8 mouse cellular contexts compared by ENCODE assay signal in the genomic region with DNA sequence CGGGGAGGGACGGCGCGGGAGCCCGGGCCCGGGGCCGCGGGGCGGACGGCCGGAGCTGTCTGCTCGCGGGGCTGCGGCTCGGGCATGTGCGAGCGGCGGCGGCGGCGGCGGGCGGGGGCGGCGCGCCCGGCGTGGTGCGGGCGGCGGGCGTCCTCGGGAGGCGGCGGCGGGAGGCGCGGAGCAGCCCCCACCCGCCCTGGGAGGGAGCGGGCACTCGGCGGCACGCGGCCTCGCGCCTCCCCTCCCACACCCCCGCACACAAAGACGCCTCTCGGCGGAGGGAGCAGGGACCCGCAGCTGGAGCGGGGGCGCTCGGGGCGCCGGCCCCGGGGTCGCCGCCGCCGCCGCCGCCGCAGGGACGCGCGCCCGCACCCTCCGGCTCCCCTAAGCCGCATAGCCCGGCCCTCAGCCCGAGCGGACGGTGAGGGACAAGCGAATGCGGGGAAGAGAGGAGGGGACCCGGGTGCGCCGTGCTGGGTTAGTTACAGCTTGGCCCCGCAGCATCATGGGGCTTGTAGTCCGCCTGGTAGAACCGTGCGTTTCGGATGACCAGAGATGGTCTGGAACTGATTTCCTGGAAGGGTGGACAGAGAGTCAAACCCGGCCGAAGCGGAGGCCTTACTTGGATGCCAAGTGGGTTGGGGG. TPM values are rescaled to one million over a fixed set of nuclear protein-coding genes. Genes with fewer than 3 reads are reported as not detected.
DNase-seq lines count a peak whose midpoint lies in the region; ATAC-seq and TF ChIP-seq lines count a peak whose summit lies in the region.

Gene Ankrd13b, minus strand, starts transcription at position 88 of the 645 bp plus-strand sequence.

- H3K9ac ChIP-seq in intestine, postnatal 0 days (ENCODE audit: low read depth, low read length), result peak within 1 kb of the TSS; percentile 50
- H3K9ac ChIP-seq in limb, embryonic 14.5 days (ENCODE audit: low read depth, low read length, severe bottlenecking), result peak within 1 kb of the TSS; percentile 86
- peak within 1 kb of the TSS; percentile 99 for H3K9ac ChIP-seq in midbrain, embryonic 15.5 days

- no peak for ATAC-seq in intestine, postnatal 0 days
- ATAC-seq in limb, embryonic 14.5 days (ENCODE audit: low FRiP score, low read depth), result 0 out of 2 replicates have a peak, but pooled peaks have one; percentile 17
- ATAC-seq in midbrain, embryonic 15.5 days (replicated peaks), result peak; percentile 58

- peak in 1 of 2 experiments; percentile 44 for DNase-seq in spleen, adult 2 months (ENCODE audit: low read depth in 1 of 2, low spot score in 2 of 2)
- DNase-seq in spleen, adult 12 weeks (ENCODE audit: low spot score), result no peak
- peak; percentile 83 to 85 for DNase-seq in cerebellum, postnatal 36 days
- DNase-seq in gastrocnemius, postnatal 25 days, result peak; percentile 70
- DNase-seq in limb, embryonic 14.5 days (ENCODE audit: low spot score), result peak; percentile 84
- DNase-seq in testis, postnatal 10 days (ENCODE audit: low spot score), result peak; percentile 82

- H3K36me3 ChIP-seq in spleen, adult 2 months (ENCODE audit: control insufficient read depth, insufficient read depth, low read length), result no peaks in the 10 kb centered on the region
- H3K36me3 ChIP-seq in intestine, postnatal 0 days (ENCODE audit: control insufficient read depth, insufficient read depth), result no peaks in the 10 kb centered on the region
- 0 out of 2 replicates have a peak, but pooled peaks cover 3% of the 10 kb centered on the region for H3K36me3 ChIP-seq in limb, embryonic 14.5 days (ENCODE audit: control insufficient read depth, insufficient read depth, low read length)
- no peaks in the 10 kb centered on the region for H3K36me3 ChIP-seq in midbrain, embryonic 15.5 days (replicated peaks)

- peak within 1 kb of the TSS; percentile 99 for H3K4me2 ChIP-seq in intestine, postnatal 0 days (replicated peaks; ENCODE audit: low read depth)
- H3K4me2 ChIP-seq in limb, embryonic 14.5 days (replicated peaks; ENCODE audit: low read depth, low read length, severe bottlenecking), result peak within 1 kb of the TSS; percentile 95
- H3K4me2 ChIP-seq in midbrain, embryonic 15.5 days, result peak within 1 kb of the TSS; percentile 94

- H3K27ac ChIP-seq in spleen, adult 2 months (ENCODE audit: insufficient read depth, low read length), result no peak within 1 kb of the TSS
- H3K27ac ChIP-seq in intestine, postnatal 0 days (ENCODE audit: low read depth, low read length), result no peak within 1 kb of the TSS
- peak within 1 kb of the TSS; percentile 52 for H3K27ac ChIP-seq in limb, embryonic 14.5 days (replicated peaks; ENCODE audit: low read depth, low read length)
- peak within 1 kb of the TSS; percentile 95 for H3K27ac ChIP-seq in midbrain, embryonic 15.5 days

- no peak for TF ChIP-seq POLR2A in spleen, adult 2 months (IDR thresholded peaks at IDR 0.05; ENCODE audit: low read depth, low read length)
- no peak for TF ChIP-seq POLR2A in limb, embryonic 14.5 days (IDR thresholded peaks at IDR 0.05; ENCODE audit: borderline replicate concordance, extremely low read depth, insufficient read depth, insufficient read length)

- 4% methylated on average over 85 of the region's 87 CpGs for WGBS in spleen, adult 2 months
- under 1% methylated on average over 66 of the region's 87 CpGs for WGBS in intestine, postnatal 0 days
- WGBS in limb, embryonic 14.5 days, result 1% methylated on average over 27 of the region's 87 CpGs
- under 1% methylated on average over 61 of the region's 87 CpGs for WGBS in midbrain, embryonic 15.5 days

- no peaks in the 10 kb centered on the region for H3K9me3 ChIP-seq in intestine, postnatal 0 days (ENCODE audit: control insufficient read depth)
- no peaks in the 10 kb centered on the region for H3K9me3 ChIP-seq in limb, embryonic 14.5 days (ENCODE audit: control insufficient read depth, low read length)
- no peaks in the 10 kb centered on the region for H3K9me3 ChIP-seq in midbrain, embryonic 15.5 days

- peaks cover 13% of the 10 kb centered on the region for H3K27me3 ChIP-seq in spleen, adult 2 months (ENCODE audit: control insufficient read depth, insufficient read depth, low read length)
- H3K27me3 ChIP-seq in intestine, postnatal 0 days (replicated peaks; ENCODE audit: control insufficient read depth, insufficient read depth, low read length), result no peaks in the 10 kb centered on the region
- H3K27me3 ChIP-seq in limb, embryonic 14.5 days (ENCODE audit: control insufficient read depth, insufficient read depth, low read length), result no peaks in the 10 kb centered on the region
- H3K27me3 ChIP-seq in midbrain, embryonic 15.5 days (replicated peaks), result no peaks in the 10 kb centered on the region

- H3K4me1 ChIP-seq in spleen, adult 2 months (ENCODE audit: control insufficient read depth, insufficient read depth, insufficient read length), result peaks cover 12% of the 10 kb centered on the region; the same call in 1 of the 2 replicates
- peaks cover 10% of the 10 kb centered on the region; the same call in 1 of the 2 replicates for H3K4me1 ChIP-seq in intestine, postnatal 0 days (replicated peaks; ENCODE audit: control insufficient read depth, insufficient read depth, low read length)
- H3K4me1 ChIP-seq in limb, embryonic 14.5 days (ENCODE audit: control insufficient read depth, insufficient read depth, low read length), result peaks cover 64% of the 10 kb centered on the region
- H3K4me1 ChIP-seq in midbrain, embryonic 15.5 days, result peaks cover 79% of the 10 kb centered on the region

- TF ChIP-seq CTCF in spleen, adult 2 months (IDR thresholded peaks at IDR 0.05; ENCODE audit: extremely low read depth, insufficient read depth, insufficient read length, insufficient replicate concordance), result no peak
- TF ChIP-seq CTCF in intestine, postnatal 0 days (IDR thresholded peaks at IDR 0.05; ENCODE audit: low read depth), result no peak

- peak within 1 kb of the TSS; percentile 57 for H3K4me3 ChIP-seq in spleen, adult 2 months (ENCODE audit: extremely low read depth, insufficient read depth, insufficient read length)
- peak within 1 kb of the TSS; percentile 77 for H3K4me3 ChIP-seq in intestine, postnatal 0 days (ENCODE audit: low read depth, low read length)
- H3K4me3 ChIP-seq in limb, embryonic 14.5 days (replicated peaks; ENCODE audit: low read length), result peak within 1 kb of the TSS; percentile 80
- peak within 1 kb of the TSS; percentile 97 for H3K4me3 ChIP-seq in midbrain, embryonic 15.5 days

RNA-seq across cellular contexts. Expression of gene Ankrd13b, which starts in this region (rescaled TPM):
- polyA plus RNA-seq in spleen, adult 2 months (2012; rRNA removed), result 8.9 and 10.6 TPM in 2 replicates
- 1 to 10 TPM; 7.4 to 7.8 TPM for total RNA-seq in gastrocnemius, postnatal 25 days (2021)
- 2.1 TPM in 2 replicates for polyA plus RNA-seq in intestine, postnatal 0 days (2015; fragmentation: Nextera tagmentation; extraction: Ambion mirVana)
- 98.1 and 133 TPM in 2 replicates for polyA plus RNA-seq in limb, embryonic 14.5 days (2012; rRNA removed)
- polyA plus RNA-seq in limb, embryonic 14.5 days (2014; fragmentation: Nextera tagmentation; extraction: Ambion mirVana), result 13.9 and 15.1 TPM in 2 replicates
- 46.1 and 46.2 TPM in 2 replicates for polyA plus RNA-seq in midbrain, embryonic 15.5 days (2015; fragmentation: Nextera tagmentation; extraction: Ambion mirVana)

Comparison
In these comparisons a context has a peak if more than half of its experiments do, and no peak if none do; other contexts are left out.
1. H3K27ac ChIP-seq: peak in limb, embryonic 14.5 days (single experiment) and midbrain, embryonic 15.5 days (single experiment); none in spleen, adult 2 months (single experiment) and intestine, postnatal 0 days (single experiment).
2. Peak in every context shown above with its lines, with median percentiles within 50 percentile points of each other: H3K4me3 ChIP-seq, H3K4me2 ChIP-seq and H3K9ac ChIP-seq.